Mouse (Mus musculus) R1 (cell line): Measurements from ENCODE around the gene Gls2.
"Not testable (repeated sequence)": the region's sequence is repeated elsewhere in the genome, so short reads cannot be mapped to it uniquely, and the experiment has no call there.

ENCODE experiments used
- DNase-seq: peaks from one replicate; pipeline ENCODE4 v3.0.0-alpha.2; 2018; ENCODE audit warnings: low read depth, low spot score

The Gls2 gene

GRCm38 (mm10) chr10:128194024-128194550 is at the start of gene Gls2:
Gene Gls2, plus strand, starts transcription at chr10:128194457.
- DNase-seq = peak; percentile 98

GRCm38 (mm10) chr10:128144961-128145360 is 49.3 kb upstream of the Gls2 start:
- DNase-seq = no peak

- no peak for DNase-seq
Observed at GRCm38 (mm10) chr10:128148789-128149365, 45.4 kb upstream of the Gls2 start.

GRCm38 (mm10) chr10:128149592-128149991 is 44.7 kb upstream of the Gls2 start:
- peak; percentile 99 for DNase-seq

- no peak for DNase-seq
Observed at GRCm38 (mm10) chr10:128150941-128151340, 43.3 kb upstream of the Gls2 start.

GRCm38 (mm10) chr10:128153978-128154377 is 40.3 kb upstream of the Gls2 start:
- DNase-seq = no peak

GRCm38 (mm10) chr10:128165726-128166125 is 28.5 kb upstream of the Gls2 start:
- DNase-seq = not testable (repeated sequence)

GRCm38 (mm10) chr10:128167091-128167490 is 27.2 kb upstream of the Gls2 start:
- peak; percentile 77 for DNase-seq

- DNase-seq = peak; percentile 71
Observed at GRCm38 (mm10) chr10:128171348-128171747, 22.9 kb upstream of the Gls2 start.

- DNase-seq = no peak
Observed at GRCm38 (mm10) chr10:128175302-128175701, 19.0 kb upstream of the Gls2 start.

- DNase-seq = peak; percentile 88
Observed at GRCm38 (mm10) chr10:128175996-128176755, 18.1 kb upstream of the Gls2 start.

GRCm38 (mm10) chr10:128177316-128177715 is 16.9 kb upstream of the Gls2 start:
- DNase-seq = no peak

GRCm38 (mm10) chr10:128179989-128180388 is 14.3 kb upstream of the Gls2 start, which contains the start of gene Rbms2:
Gene Rbms2, minus strand, starts transcription at chr10:128180297.
- peak; percentile 33 for DNase-seq

GRCm38 (mm10) chr10:128184296-128184695 is 10.0 kb upstream of the Gls2 start:
- peak; percentile 58 for DNase-seq

GRCm38 (mm10) chr10:128185277-128185940 is 8.8 kb upstream of the Gls2 start:
- DNase-seq = peak; percentile 31

- peak; percentile 95 for DNase-seq
Observed at GRCm38 (mm10) chr10:128185959-128186358, 8.3 kb upstream of the Gls2 start.

GRCm38 (mm10) chr10:128187181-128187605 is 7.1 kb upstream of the Gls2 start:
- DNase-seq = peak; percentile 98

GRCm38 (mm10) chr10:128188242-128188877 is 5.9 kb upstream of the Gls2 start:
- peak; percentile 92 for DNase-seq

GRCm38 (mm10) chr10:128191472-128191871 is 2.8 kb upstream of the Gls2 start:
- no peak for DNase-seq

GRCm38 (mm10) chr10:128192030-128192766 is 2.1 kb upstream of the Gls2 start:
- not testable (repeated sequence) for DNase-seq

- DNase-seq = no peak
Observed at GRCm38 (mm10) chr10:128193113-128193512, 1.1 kb upstream of the Gls2 start.
